Mouse (Mus musculus) G1E (cell line): ENCODE results near the gene Art2b.
"Not testable (repeated sequence)": the region's sequence is repeated elsewhere in the genome, so short reads cannot be mapped to it uniquely, and the experiment has no call there.

Experiments
- GATA1 ChIP-seq: IDR thresholded peaks from 2 replicates; pipeline ENCODE4 v1.6.1; 2012; ENCODE audit warnings: borderline replicate concordance, low read length, inconsistent platforms, mixed read lengths
- POLR2AphosphoS5 ChIP-seq: IDR thresholded peaks from 2 replicates; pipeline ENCODE4 v1.6.1; 2012; ENCODE audit warnings: low read depth, low read length, inconsistent platforms; ENCODE audit not compliant: insufficient replicate concordance

- TF ChIP-seq GATA1, POLR2AphosphoS5: not testable (repeated sequence)
Measured at GRCm38 (mm10) chr7:101584271-101584670, 1.1 kb downstream of the Art2b start.
